Comparison of ENCODE assay signal across 10 mouse cellular contexts in genomic region chr19:3376966-3377715, GRCm38 (mm10). TPM values are rescaled to one million over a fixed set of nuclear protein-coding genes. Genes with fewer than 3 reads are reported as not detected.
A peak's percentile ranks its signal among the peaks of the same experiment; 100 is the strongest.
DNase-seq lines count a peak whose midpoint lies in the region; ATAC-seq lines count a peak whose summit lies in the region.
"Had no signal": no experiment of that assay in that cellular context is flagged by ENCODE, and none has a peak within 500 bp of the region (broad histone marks: within the 10 kb centered on the region; RNA-seq: fewer than 3 reads in every experiment).

No protein-coding gene starts in this region.

- H3K4me2 ChIP-seq in intestine, embryonic 16.5 days (ENCODE audit: low read depth, low read length) = no peak overlapping the region

- ATAC-seq in intestine, embryonic 16.5 days = peak; percentile 72
- peak; percentile 72 for ATAC-seq in megakaryocyte, adult 5-6 weeks (ENCODE audit: poor library complexity, severe bottlenecking)

- no peak overlapping the region for H3K4me3 ChIP-seq in intestine, embryonic 16.5 days (ENCODE audit: low read length)

- peaks cover 10% of the 10 kb centered on the region for H3K36me3 ChIP-seq in intestine, embryonic 16.5 days (ENCODE audit: control insufficient read depth, insufficient read depth, low read length)

- no peaks in the 10 kb centered on the region for H3K27me3 ChIP-seq in intestine, embryonic 16.5 days (replicated peaks; ENCODE audit: control insufficient read depth, insufficient read depth, low read length)

- no peak overlapping the region for H3K9ac ChIP-seq in intestine, embryonic 16.5 days (ENCODE audit: low read depth, low read length)

- H3K27ac ChIP-seq in intestine, embryonic 16.5 days (ENCODE audit: low read length) = peak overlapping the region; percentile 37; the same call in 1 of the 2 replicates

- no peaks in the 10 kb centered on the region for H3K9me3 ChIP-seq in intestine, embryonic 16.5 days (ENCODE audit: control insufficient read depth, low read length)

- intact Hi-C loops in heart, postnatal 14 days (cut with DNase I) = no loop called here

- peak; percentile 96 for DNase-seq in heart, adult 11 months
- DNase-seq in heart, postnatal 14 days = no peak
- DNase-seq in NIH3T3 (ENCODE audit: low read depth) = peak; percentile 89
- no peak for DNase-seq in layer of hippocampus, adult 8-10 months (ENCODE audit: low spot score in 2 of 2)
- no peak for DNase-seq in gastrocnemius, postnatal 4 days (ENCODE audit: low spot score in 2 of 2)
- DNase-seq in kidney, adult 8-10 months = no peak
- DNase-seq: B cell, adult 2 months had no signal

- peaks cover 5% of the 10 kb centered on the region for H3K4me1 ChIP-seq in intestine, embryonic 16.5 days (ENCODE audit: control insufficient read depth, insufficient read depth, low read length)

- 29% methylated on average over 4 of the region's 4 CpGs for WGBS in intestine, embryonic 16.5 days

RNA-seq across cellular contexts. Expression of gene Tesmin, which starts 11.5 kb away (rescaled TPM):
- 1 to 10 TPM; 5.0 to 5.2 TPM for total RNA-seq in heart, postnatal 14 days (2021)
- polyA plus RNA-seq in intestine, embryonic 16.5 days (2015; fragmentation: Nextera tagmentation; extraction: Ambion mirVana) = 0.16 and 0.43 TPM in 2 replicates
- 1.4 and 4.0 TPM in 2 replicates for total RNA-seq in megakaryocyte, adult 5-6 weeks (2015)
- 1.3 and 2.8 TPM in 2 replicates for total RNA-seq in megakaryocyte, adult 5-6 weeks (2017)
- under 1 TPM in 3 of 4 experiments, not detected in 1; 0.38 to 0.83 (median 0.43) TPM for total RNA-seq in layer of hippocampus, adult 8-10 months (2022)
- 1 to 10 TPM; 1.1 to 1.3 TPM for total RNA-seq in gastrocnemius, postnatal 4 days (2021)

RNA-seq across cellular contexts. Expression of gene Gal, which starts 37.2 kb away (rescaled TPM):
- not detected for total RNA-seq in heart, postnatal 14 days (2021)
- polyA plus RNA-seq in intestine, embryonic 16.5 days (2015; fragmentation: Nextera tagmentation; extraction: Ambion mirVana) = 16.7 and 17.7 TPM in 2 replicates
- 1.1 and 2.0 TPM in 2 replicates for total RNA-seq in megakaryocyte, adult 5-6 weeks (2015)
- 0.70 TPM in 1 of 2 replicates, not detected in the other for total RNA-seq in megakaryocyte, adult 5-6 weeks (2017)
- 1 to 10 TPM in 1 of 4 experiments, under 1 TPM in 2, not detected in 1; 0.52 to 1.0 (median 0.63) TPM for total RNA-seq in layer of hippocampus, adult 8-10 months (2022)
- total RNA-seq in gastrocnemius, postnatal 4 days (2021) = not detected
- total RNA-seq: heart, adult 18-20 months had no signal

RNA-seq across cellular contexts. Expression of gene Cpt1a, which starts 55.0 kb away (rescaled TPM):
- 10 to 100 TPM; 80.3 to 87.5 TPM for total RNA-seq in heart, postnatal 14 days (2021)
- polyA plus RNA-seq in intestine, embryonic 16.5 days (2015; fragmentation: Nextera tagmentation; extraction: Ambion mirVana) = 43.7 and 49.5 TPM in 2 replicates
- total RNA-seq in megakaryocyte, adult 5-6 weeks (2015) = 69.6 and 73.1 TPM in 2 replicates
- total RNA-seq in megakaryocyte, adult 5-6 weeks (2017) = 56.2 and 66.0 TPM in 2 replicates
- 10 to 100 TPM; 24.0 to 30.2 (median 26.7) TPM for total RNA-seq in layer of hippocampus, adult 8-10 months (2022)
- total RNA-seq in gastrocnemius, postnatal 4 days (2021) = 10 to 100 TPM; 52.0 to 67.5 TPM

Comparison
In these comparisons a context has a peak if more than half of its experiments do, and no peak if none do; other contexts are left out.
1. DNase-seq: peak in heart, adult 11 months (single experiment) and NIH3T3 (single experiment); none in heart, postnatal 14 days (0 of 2), layer of hippocampus, adult 8-10 months (0 of 2), gastrocnemius, postnatal 4 days (0 of 2) and kidney, adult 8-10 months (0 of 2).